Mouse (Mus musculus) stomach, embryonic 14.5 days (tissue): ENCODE results near the gene Csrnp1. TPM values are rescaled to one million over a fixed set of nuclear protein-coding genes. Genes with fewer than 3 reads are reported as not detected.

ENCODE experiments used
- ATAC-seq: fragments of 200-750 bp; cut with Nextera tagmentation; 2 replicates; pipeline ENCODE4 v1.8.0; 2017; ENCODE audit warnings: low read depth, moderate TSS enrichment; ENCODE audit not compliant: insufficient number of reproducible peaks, insufficient read depth, low FRiP score
- H3K27ac ChIP-seq: fragments of 300-500 bp; sonication (generic); 2 replicates; pipeline ENCODE4 v1.5.1; 2014; ENCODE audit warnings: mild to moderate bottlenecking, low read length, moderate library complexity, mixed read lengths
- H3K27me3 ChIP-seq: fragments of 300-500 bp; sonication (generic); 2 replicates; pipeline ENCODE4 v1.6.1; 2014; ENCODE audit warnings: low read length, control low read depth, mixed read lengths; ENCODE audit not compliant: control insufficient read depth, insufficient read depth
- H3K36me3 ChIP-seq: fragments of 300-500 bp; sonication (generic); 2 replicates; pipeline ENCODE4 v1.6.1; 2014; ENCODE audit warnings: mild to moderate bottlenecking, control low read depth, low read length, moderate library complexity, mixed read lengths; ENCODE audit not compliant: control insufficient read depth, insufficient read depth
- H3K4me1 ChIP-seq: fragments of 300-500 bp; sonication (generic); 2 replicates; pipeline ENCODE4 v1.6.1; 2014; ENCODE audit warnings: low read length, control low read depth, mixed read lengths; ENCODE audit not compliant: control insufficient read depth, insufficient read depth
- H3K4me2 ChIP-seq: fragments of 300-500 bp; sonication (generic); replicated peaks from 2 replicates; pipeline ENCODE4 v1.6.1; 2014; ENCODE audit warnings: low read depth, low read length, control low read depth
- H3K4me3 ChIP-seq: fragments of 300-500 bp; sonication (generic); 2 replicates; pipeline ENCODE4 v1.5.1; 2014; ENCODE audit warnings: low read depth, low read length, control low read depth
- H3K9ac ChIP-seq: fragments of 300-500 bp; sonication (generic); replicated peaks from 2 replicates; pipeline ENCODE4 v1.6.1; 2014; ENCODE audit warnings: low read depth, mild to moderate bottlenecking, control low read depth, low read length, moderate library complexity, mixed read lengths
- H3K9me3 ChIP-seq: fragments of 300-500 bp; sonication (generic); 2 replicates; pipeline ENCODE4 v1.6.1; 2016; ENCODE audit warnings: low read depth, low read length, control low read depth; ENCODE audit not compliant: control insufficient read depth
- WGBS: fragments of 180-500 bp; shearing (Covaris S2); extraction: QIAGEN DNeasy Blood & Tissue Kit; methylation state at CpG from one replicate; pipeline ENCODE4 v1.1.7; 2014; 5-methylcytosine and 5-hydroxymethylcytosine counted together
- polyA plus RNA-seq: library from polyadenylated mRNA; unstranded; fragments of >200 nt; fragmentation: Nextera tagmentation; extraction: Ambion mirVana; gene quantifications from 2 replicates; pipeline ENCODE4 v1.2.1, GENCODE M21; 2014

Csrnp1 gene
- polyA plus RNA-seq, 1 experiment from 2014 or later, result 2.5 TPM

DNA sequence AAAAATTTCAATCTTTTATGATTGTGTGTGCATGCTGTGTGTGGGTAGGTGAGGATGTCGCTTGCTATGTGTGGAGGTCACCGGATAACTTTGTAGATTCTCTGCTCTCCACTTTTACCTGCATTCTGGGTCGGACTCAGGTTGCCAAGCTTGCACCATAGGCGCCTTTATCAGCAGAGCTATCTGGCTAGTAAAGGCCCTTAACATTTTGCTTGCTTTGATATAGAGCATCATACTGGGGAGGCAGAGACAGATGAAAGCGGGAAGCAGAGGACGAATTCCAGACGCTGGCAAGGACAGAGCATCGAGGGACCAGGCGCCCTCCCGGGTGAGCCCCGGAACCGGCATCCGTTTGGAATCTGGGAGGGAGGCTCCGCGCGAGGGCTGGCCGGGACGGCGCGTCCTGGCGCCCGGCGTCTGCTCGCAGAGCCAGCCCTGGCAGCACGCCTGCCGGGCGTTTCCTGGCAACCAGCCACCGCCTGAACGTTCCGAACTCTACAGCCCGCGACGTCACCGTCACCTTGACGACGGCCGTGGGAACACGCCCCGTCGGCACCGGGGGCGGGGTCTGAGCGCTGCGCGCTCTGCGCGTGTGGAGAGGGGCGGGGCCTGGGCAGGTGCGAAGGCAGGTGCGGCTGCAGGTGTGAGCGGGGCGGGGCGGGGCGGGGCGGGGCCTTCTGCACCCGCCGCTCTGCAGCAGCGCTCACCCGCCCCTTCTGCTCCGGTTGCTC lies 26.5 kb upstream of the Csrnp1 start:
- Histone ChIP-seq H3K9me3 (no peaks in the 10 kb centered on the region), H3K9ac (0 out of 2 replicates have a peak overlapping the region, but pooled peaks have one; percentile 14), H3K4me2 (peak overlapping the region; percentile 85), H3K36me3 (no peaks in the 10 kb centered on the region), H3K27ac (peak overlapping the region; percentile 78), H3K4me3 (peak overlapping the region; percentile 33), H3K27me3 (no peaks in the 10 kb centered on the region), H3K4me1 (peaks cover 8% of the 10 kb centered on the region; the same call in 1 of the 2 replicates)
- ATAC-seq, result peak; percentile 91
- 2% methylated on average over 58 of the region's 60 CpGs for WGBS

DNA sequence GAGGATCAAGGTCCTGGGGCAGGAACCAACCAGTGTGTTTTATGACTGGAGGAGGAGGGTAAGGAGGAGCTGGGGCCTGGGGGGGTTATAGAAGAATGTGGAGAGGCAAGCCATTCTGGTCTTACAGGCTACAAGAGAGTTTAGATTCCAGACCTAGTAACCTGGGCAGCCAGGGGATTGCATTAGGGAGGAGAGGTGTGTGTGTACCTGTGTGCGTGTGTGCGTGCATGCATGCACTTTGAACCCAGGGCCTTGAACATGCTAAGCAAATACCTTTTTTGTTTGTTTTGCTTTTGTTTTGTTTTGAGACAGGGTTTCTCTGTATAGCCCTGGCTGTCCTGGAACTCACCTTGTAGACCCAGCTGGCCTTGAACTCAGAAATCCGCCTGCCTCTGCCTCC lies 25.4 kb upstream of the Csrnp1 start:
- Histone ChIP-seq H3K4me2 (no peak overlapping the region), H3K27me3 (no peaks in the 10 kb centered on the region), H3K27ac (no peak overlapping the region), H3K9ac (no peak overlapping the region), H3K9me3 (no peaks in the 10 kb centered on the region), H3K4me1 (peaks cover 8% of the 10 kb centered on the region; the same call in 1 of the 2 replicates), H3K4me3 (no peak overlapping the region), H3K36me3 (no peaks in the 10 kb centered on the region)
- ATAC-seq, result no peak
- 88% methylated on average over 3 of the region's 3 CpGs for WGBS

- H3K4me3 ChIP-seq, result no peak overlapping the region
- H3K27me3 ChIP-seq, result no peaks in the 10 kb centered on the region
- H3K9me3 ChIP-seq, result no peaks in the 10 kb centered on the region
- H3K4me2 ChIP-seq, result no peak overlapping the region
- WGBS, result 64% methylated on average over 7 of the region's 7 CpGs
- ATAC-seq, result no peak
- peaks cover 8% of the 10 kb centered on the region; the same call in 1 of the 2 replicates for H3K4me1 ChIP-seq
- no peak overlapping the region for H3K9ac ChIP-seq
- no peaks in the 10 kb centered on the region for H3K36me3 ChIP-seq
- no peak overlapping the region for H3K27ac ChIP-seq
Measured at GRCm38 (mm10) chr9:120009226-120009841, 24.9 kb upstream of the Csrnp1 start.

DNA sequence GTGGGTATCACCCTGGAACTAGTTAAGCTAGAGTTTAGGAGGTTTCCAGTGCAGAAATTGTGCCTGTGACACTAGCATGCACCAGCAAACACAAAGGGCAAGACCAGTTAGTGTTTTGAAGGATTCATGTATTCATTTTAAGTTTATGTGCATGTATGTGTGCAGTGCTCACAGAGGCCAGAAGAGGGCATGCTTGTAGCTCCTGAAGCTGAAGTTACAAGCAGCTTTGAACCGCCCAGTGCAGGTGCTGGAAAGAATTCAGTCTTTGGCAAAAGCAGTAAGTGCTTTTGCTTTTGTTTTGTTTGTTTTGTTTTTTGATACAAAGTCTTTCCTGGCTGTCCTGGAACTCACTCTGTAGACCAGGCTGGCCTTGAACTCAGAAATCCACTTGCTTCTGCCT lies 23.4 kb upstream of the Csrnp1 start:
- H3K4me1 ChIP-seq, result peaks cover 8% of the 10 kb centered on the region; the same call in 1 of the 2 replicates
- no peak overlapping the region for H3K27ac ChIP-seq
- no peaks in the 10 kb centered on the region for H3K36me3 ChIP-seq
- no peak overlapping the region for H3K9ac ChIP-seq
- H3K27me3 ChIP-seq, result no peaks in the 10 kb centered on the region
- 86% methylated on average over 1 of the region's 1 CpGs for WGBS
- H3K4me3 ChIP-seq, result no peak overlapping the region
- no peaks in the 10 kb centered on the region for H3K9me3 ChIP-seq
- ATAC-seq, result no peak
- H3K4me2 ChIP-seq, result no peak overlapping the region

GRCm38 (mm10) chr9:120005936-120006335 lies 21.5 kb upstream of the Csrnp1 start:
- no peak for ATAC-seq
- H3K4me3 ChIP-seq, result no peak overlapping the region
- no peak overlapping the region for H3K4me2 ChIP-seq
- no peak overlapping the region for H3K9ac ChIP-seq
- H3K27me3 ChIP-seq, result no peaks in the 10 kb centered on the region
- no peak overlapping the region for H3K27ac ChIP-seq
- H3K9me3 ChIP-seq, result no peaks in the 10 kb centered on the region
- peaks cover 9% of the 10 kb centered on the region for H3K4me1 ChIP-seq
- WGBS, result 53% methylated on average over 3 of the region's 3 CpGs
- H3K36me3 ChIP-seq, result no peaks in the 10 kb centered on the region

DNA sequence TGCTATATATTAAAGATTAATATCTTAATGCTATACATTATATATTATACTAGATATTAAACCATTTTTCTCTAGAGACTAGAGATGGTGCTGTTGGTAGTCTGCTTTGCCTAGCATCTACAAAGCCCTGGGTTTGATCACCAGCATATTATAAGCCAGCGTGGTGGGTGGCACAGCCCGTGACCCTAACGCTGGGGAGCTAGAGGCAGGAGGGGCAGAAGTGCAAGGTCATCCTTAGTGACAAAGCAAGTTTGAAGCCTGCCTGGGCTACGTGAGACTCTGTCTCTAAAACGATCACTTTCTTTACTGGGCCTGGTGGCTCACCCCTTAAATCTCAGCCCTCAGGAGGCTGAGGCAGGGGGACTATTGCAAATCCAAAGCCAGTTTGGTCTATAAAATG lies 18.4 kb upstream of the Csrnp1 start:
- Histone ChIP-seq H3K4me3 (no peak overlapping the region), H3K9ac (no peak overlapping the region), H3K9me3 (no peaks in the 10 kb centered on the region), H3K36me3 (no peaks in the 10 kb centered on the region), H3K27me3 (no peaks in the 10 kb centered on the region), H3K4me2 (no peak overlapping the region), H3K27ac (no peak overlapping the region), H3K4me1 (peaks cover 4% of the 10 kb centered on the region)
- no peak for ATAC-seq
- 80% methylated on average over 5 of the region's 5 CpGs for WGBS

DNA sequence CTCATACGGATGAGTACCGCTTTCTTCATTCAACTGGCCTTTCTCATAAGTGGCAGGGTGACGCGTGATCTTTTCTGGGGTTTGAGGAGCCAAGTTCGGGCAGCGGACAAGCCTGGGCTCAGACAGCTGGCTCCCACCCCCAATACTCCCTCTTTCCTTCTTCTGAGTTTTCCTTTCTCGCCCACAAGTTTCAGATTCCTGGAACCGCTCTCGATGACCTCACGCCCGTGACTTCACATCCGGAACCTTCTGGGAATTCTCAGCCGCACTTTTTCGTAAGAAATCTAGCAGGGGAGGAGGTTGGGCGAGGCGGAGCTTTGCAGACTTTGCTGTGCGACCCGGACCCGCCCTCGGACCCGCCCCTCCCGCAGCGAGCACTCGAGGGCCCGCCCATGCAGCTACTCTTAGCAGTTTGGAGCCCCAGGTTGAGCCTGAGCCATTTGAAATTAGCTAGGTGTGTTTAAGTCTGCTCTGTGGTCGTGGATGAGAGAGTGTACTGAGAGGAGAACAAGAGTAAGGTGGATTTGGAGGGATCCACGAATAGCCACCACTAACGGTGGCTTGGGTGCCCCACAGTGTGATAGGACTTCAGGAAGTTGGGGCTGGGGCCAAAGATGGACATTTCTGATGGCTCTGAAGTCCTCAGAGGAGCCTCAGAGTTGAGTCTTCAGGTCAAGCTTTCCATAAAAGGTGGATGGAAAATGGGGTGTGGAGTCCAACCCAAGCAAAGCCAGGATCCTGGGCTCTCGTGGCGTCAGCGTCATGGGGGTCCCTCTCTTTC lies 17.7 kb upstream of the Csrnp1 start:
- Histone ChIP-seq H3K9me3 (no peaks in the 10 kb centered on the region), H3K27ac (peak overlapping the region; percentile 39; the same call in 1 of the 2 replicates), H3K27me3 (no peaks in the 10 kb centered on the region), H3K9ac (no peak overlapping the region), H3K4me3 (peak overlapping the region; percentile 24), H3K36me3 (no peaks in the 10 kb centered on the region), H3K4me2 (peak overlapping the region; percentile 45), H3K4me1 (peaks cover 4% of the 10 kb centered on the region)
- peak; percentile 92 for ATAC-seq
- WGBS, result 9% methylated on average over 31 of the region's 31 CpGs

GRCm38 (mm10) chr9:120000761-120001160 lies 16.3 kb upstream of the Csrnp1 start:
- no peaks in the 10 kb centered on the region for H3K27me3 ChIP-seq
- H3K9ac ChIP-seq, result no peak overlapping the region
- WGBS, result 78% methylated on average over 5 of the region's 5 CpGs
- no peak overlapping the region for H3K4me3 ChIP-seq
- no peak overlapping the region for H3K4me2 ChIP-seq
- ATAC-seq, result no peak
- H3K36me3 ChIP-seq, result no peaks in the 10 kb centered on the region
- H3K9me3 ChIP-seq, result no peaks in the 10 kb centered on the region
- H3K4me1 ChIP-seq, result peaks cover 4% of the 10 kb centered on the region
- no peak overlapping the region for H3K27ac ChIP-seq
